Mouse (Mus musculus): ENCODE measurements around the gene Eya4.

The Eya4 gene

GRCm38 (mm10) chr10:23233425-23233824 lies 117.2 kb downstream of the Eya4 start:
- DNase-seq (ENCODE audit: low read depth, low spot score): no peak

GRCm38 (mm10) chr10:23230863-23231262 lies 119.7 kb downstream of the Eya4 start:
- no peak for DNase-seq (ENCODE audit: low read depth, low spot score)

- no peak for DNase-seq (ENCODE audit: low read depth, low spot score)
These were observed 127.2 kb downstream of the Eya4 start for GRCm38 (mm10) chr10:23223336-23223735.

- no peak for DNase-seq (ENCODE audit: low read depth, low spot score)
These were observed 130.2 kb downstream of the Eya4 start for GRCm38 (mm10) chr10:23220432-23220831.

GRCm38 (mm10) chr10:23216815-23217214 lies 133.8 kb downstream of the Eya4 start:
- no peak for DNase-seq (ENCODE audit: low read depth, low spot score)

- no peak for DNase-seq (ENCODE audit: low read depth, low spot score)
These were observed 139.2 kb downstream of the Eya4 start for GRCm38 (mm10) chr10:23211381-23211780.

- DNase-seq (ENCODE audit: low read depth, low spot score): no peak
These were observed 146.7 kb downstream of the Eya4 start for GRCm38 (mm10) chr10:23203885-23204284.

GRCm38 (mm10) chr10:23203144-23203838 lies 147.3 kb downstream of the Eya4 start:
- DNase-seq (ENCODE audit: low read depth, low spot score): no peak

- no peak for DNase-seq (ENCODE audit: low read depth, low spot score)
These were observed 148.0 kb downstream of the Eya4 start for GRCm38 (mm10) chr10:23202591-23202990.

GRCm38 (mm10) chr10:23198251-23198650 lies 152.3 kb downstream of the Eya4 start:
- DNase-seq (ENCODE audit: low read depth, low spot score): no peak

GRCm38 (mm10) chr10:23196336-23196735 lies 154.2 kb downstream of the Eya4 start:
- DNase-seq (ENCODE audit: low read depth, low spot score): no peak

GRCm38 (mm10) chr10:23195337-23195736 lies 155.2 kb downstream of the Eya4 start:
- no peak for DNase-seq (ENCODE audit: low read depth, low spot score)

- DNase-seq (ENCODE audit: low read depth, low spot score): no peak
These were observed 160.8 kb downstream of the Eya4 start for GRCm38 (mm10) chr10:23189836-23190235.

GRCm38 (mm10) chr10:23185391-23185790 lies 165.2 kb downstream of the Eya4 start:
- DNase-seq (ENCODE audit: low read depth, low spot score): no peak

- no peak for DNase-seq (ENCODE audit: low read depth, low spot score)
These were observed 168.8 kb downstream of the Eya4 start for GRCm38 (mm10) chr10:23181572-23182493.

GRCm38 (mm10) chr10:23179285-23179684 lies 171.3 kb downstream of the Eya4 start:
- no peak for DNase-seq (ENCODE audit: low read depth, low spot score)

GRCm38 (mm10) chr10:23177347-23178046 lies 173.1 kb downstream of the Eya4 start:
- no peak for DNase-seq (ENCODE audit: low read depth, low spot score)

GRCm38 (mm10) chr10:23176666-23177346 lies 173.8 kb downstream of the Eya4 start:
- DNase-seq (ENCODE audit: low read depth, low spot score): no peak

- no peak for DNase-seq (ENCODE audit: low read depth, low spot score)
These were observed 179.0 kb downstream of the Eya4 start for GRCm38 (mm10) chr10:23171541-23171940.

- no peak for DNase-seq (ENCODE audit: low read depth, low spot score)
These were observed 185.4 kb downstream of the Eya4 start for GRCm38 (mm10) chr10:23165089-23165642.

GRCm38 (mm10) chr10:23159844-23160243 lies 190.7 kb downstream of the Eya4 start:
- no peak for DNase-seq (ENCODE audit: low read depth, low spot score)

Data from CD4-positive helper T cell, adult 2 months (primary cell).